ENCODE assay signal across 9 mouse cellular contexts in the genomic region with DNA sequence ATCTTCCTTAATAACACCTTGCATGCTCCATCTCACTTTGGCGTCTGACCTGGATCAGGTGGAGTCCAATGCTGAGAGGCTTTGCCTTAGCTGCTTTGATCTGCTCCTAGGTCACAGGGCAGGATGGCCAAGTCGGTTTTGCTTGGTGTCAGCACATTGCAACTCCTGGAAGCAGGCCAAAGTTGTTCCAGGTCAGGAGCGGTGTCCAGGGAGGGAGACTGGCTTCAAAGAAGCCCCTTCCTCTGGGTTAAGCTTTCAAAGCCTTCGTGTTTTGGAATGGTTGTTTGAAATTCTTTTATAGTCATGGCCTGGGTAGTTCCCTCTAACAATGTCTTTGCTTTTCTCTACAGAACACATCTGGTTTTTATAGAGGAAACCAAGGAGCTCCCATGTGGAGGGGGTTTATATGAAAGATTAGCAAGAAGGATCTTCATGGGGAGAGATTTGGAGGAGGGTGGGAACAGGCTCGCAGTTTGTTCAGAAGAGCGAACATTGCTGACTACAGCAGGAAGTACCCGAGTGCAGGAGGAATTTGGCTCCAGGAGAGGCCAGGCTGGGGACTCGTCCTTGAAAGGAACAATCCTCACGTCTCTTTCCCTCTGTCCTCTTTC. TPM values are rescaled to one million over a fixed set of nuclear protein-coding genes. Genes with fewer than 3 reads are reported as not detected.
A peak's percentile ranks its signal among the peaks of the same experiment; 100 is the strongest.
DNase-seq lines count a peak whose midpoint lies in the region; ATAC-seq lines count a peak whose summit lies in the region.
"Had no signal": no experiment of that assay in that cellular context is flagged by ENCODE, and none has a peak within 500 bp of the region (broad histone marks: within the 10 kb centered on the region; RNA-seq: fewer than 3 reads in every experiment).

No protein-coding gene starts in this region.

- peak; percentile 45; the same call in 1 of the 2 replicates for ATAC-seq in liver, embryonic 15.5 days (ENCODE audit: insufficient read depth)
- ATAC-seq in liver, embryonic 11.5 days (replicated peaks; ENCODE audit: low FRiP score), result no peak
- ATAC-seq in embryonic facial prominence, embryonic 11.5 days (replicated peaks; ENCODE audit: insufficient number of reproducible peaks, low FRiP score, low TSS enrichment, low read depth), result peak; percentile 85
- peak; percentile 31; the same call in 1 of the 2 replicates for ATAC-seq in neural tube, embryonic 14.5 days (ENCODE audit: low read depth)

- no peaks in the 10 kb centered on the region for H3K36me3 ChIP-seq in liver, embryonic 15.5 days (replicated peaks)
- H3K36me3 ChIP-seq in liver, embryonic 11.5 days (ENCODE audit: control insufficient read depth, insufficient read depth, low read length), result no peaks in the 10 kb centered on the region
- no peaks in the 10 kb centered on the region for H3K36me3 ChIP-seq in embryonic facial prominence, embryonic 11.5 days (replicated peaks; ENCODE audit: control insufficient read depth, insufficient read depth, low read depth, low read length)
- H3K36me3 ChIP-seq in neural tube, embryonic 14.5 days (ENCODE audit: control insufficient read depth, insufficient read depth, low read length), result no peaks in the 10 kb centered on the region

- no peak overlapping the region for H3K4me3 ChIP-seq in liver, embryonic 15.5 days (replicated peaks)
- no peak overlapping the region for H3K4me3 ChIP-seq in liver, embryonic 11.5 days (ENCODE audit: low read depth, low read length)
- no peak overlapping the region for H3K4me3 ChIP-seq in embryonic facial prominence, embryonic 11.5 days (ENCODE audit: low read depth, low read length)
- no peak overlapping the region for H3K4me3 ChIP-seq in neural tube, embryonic 14.5 days (ENCODE audit: low read depth, low read length)

- no peaks in the 10 kb centered on the region for H3K27me3 ChIP-seq in liver, embryonic 15.5 days
- no peaks in the 10 kb centered on the region for H3K27me3 ChIP-seq in liver, embryonic 11.5 days (replicated peaks; ENCODE audit: control insufficient read depth, insufficient read depth, low read length)
- no peaks in the 10 kb centered on the region for H3K27me3 ChIP-seq in embryonic facial prominence, embryonic 11.5 days (ENCODE audit: control insufficient read depth, insufficient read depth, low read length)
- H3K27me3 ChIP-seq in neural tube, embryonic 14.5 days (ENCODE audit: control insufficient read depth, insufficient read depth, low read length), result no peaks in the 10 kb centered on the region

- no peaks in the 10 kb centered on the region for H3K9me3 ChIP-seq in liver, embryonic 15.5 days (replicated peaks)
- H3K9me3 ChIP-seq in liver, embryonic 11.5 days (ENCODE audit: control insufficient read depth, low read length), result no peaks in the 10 kb centered on the region; the same call in 1 of the 2 replicates
- no peaks in the 10 kb centered on the region for H3K9me3 ChIP-seq in embryonic facial prominence, embryonic 11.5 days (replicated peaks; ENCODE audit: control insufficient read depth, low read length)
- no peaks in the 10 kb centered on the region for H3K9me3 ChIP-seq in neural tube, embryonic 14.5 days (ENCODE audit: control insufficient read depth, low read length)

- no peak overlapping the region for H3K27ac ChIP-seq in liver, embryonic 15.5 days (replicated peaks)
- H3K27ac ChIP-seq in liver, embryonic 11.5 days (ENCODE audit: low read depth, low read length), result no peak overlapping the region
- peak overlapping the region; percentile 75 for H3K27ac ChIP-seq in embryonic facial prominence, embryonic 11.5 days (replicated peaks; ENCODE audit: low read depth, low read length)
- H3K27ac ChIP-seq in neural tube, embryonic 14.5 days (ENCODE audit: low read depth, low read length), result no peak overlapping the region

- WGBS in liver, embryonic 15.5 days (ENCODE audit: insufficient replicate concordance), result 39% methylated on average over 9 of the region's 9 CpGs
- 48% methylated on average over 9 of the region's 9 CpGs for WGBS in liver, embryonic 11.5 days
- 21% methylated on average over 9 of the region's 9 CpGs for WGBS in embryonic facial prominence, embryonic 11.5 days
- 64% methylated on average over 9 of the region's 9 CpGs for WGBS in neural tube, embryonic 14.5 days

- peaks cover 9% of the 10 kb centered on the region for H3K4me1 ChIP-seq in liver, embryonic 15.5 days (replicated peaks)
- H3K4me1 ChIP-seq in liver, embryonic 11.5 days (replicated peaks; ENCODE audit: control insufficient read depth, insufficient read depth, low read length), result no peaks in the 10 kb centered on the region; the same call in 1 of the 2 replicates
- no peaks in the 10 kb centered on the region for H3K4me1 ChIP-seq in embryonic facial prominence, embryonic 11.5 days (ENCODE audit: control insufficient read depth, insufficient read depth, low read length)
- H3K4me1 ChIP-seq in neural tube, embryonic 14.5 days (ENCODE audit: control insufficient read depth, insufficient read depth, low read length), result no peaks in the 10 kb centered on the region

- no peak for DNase-seq in liver, embryonic 11.5 days (ENCODE audit: low spot score)
- peak; percentile 60 for DNase-seq in embryonic facial prominence, embryonic 11.5 days (ENCODE audit: low spot score)
- DNase-seq in kidney, adult 9 months, result peak; percentile 76
- DNase-seq in left cerebral cortex, adult 8-10 months (ENCODE audit: low spot score in 2 of 2), result no peak
- DNase-seq in spleen, postnatal 36 days (ENCODE audit: low spot score in 2 of 2), result no peak
- DNase-seq: cerebellum, adult 18-20 months; gastrocnemius, postnatal 25 days had no signal

- no peak overlapping the region for H3K9ac ChIP-seq in liver, embryonic 15.5 days
- no peak overlapping the region for H3K9ac ChIP-seq in liver, embryonic 11.5 days (ENCODE audit: low read depth, low read length)
- H3K9ac ChIP-seq in embryonic facial prominence, embryonic 11.5 days (replicated peaks; ENCODE audit: low read length), result peak overlapping the region; percentile 22; the same call in 1 of the 2 replicates
- no peak overlapping the region for H3K9ac ChIP-seq in neural tube, embryonic 14.5 days (replicated peaks; ENCODE audit: low read depth, low read length)

- no peak overlapping the region for H3K4me2 ChIP-seq in liver, embryonic 15.5 days
- H3K4me2 ChIP-seq in liver, embryonic 11.5 days, result no peak overlapping the region; the same call in 1 of the 2 replicates
- H3K4me2 ChIP-seq in embryonic facial prominence, embryonic 11.5 days (ENCODE audit: low read depth, low read length), result no peak overlapping the region
- no peak overlapping the region for H3K4me2 ChIP-seq in neural tube, embryonic 14.5 days (ENCODE audit: low read depth, low read length)

RNA-seq across cellular contexts. Expression of gene Fmo1, which starts 5.4 kb away (rescaled TPM):
- polyA plus RNA-seq in liver, embryonic 15.5 days (2015; fragmentation: Nextera tagmentation; extraction: Ambion mirVana), result 29.4 and 34.5 TPM in 2 replicates
- polyA plus RNA-seq in liver, embryonic 11.5 days (2014; fragmentation: Nextera tagmentation; extraction: Ambion mirVana), result 3.1 and 4.7 TPM in 2 replicates
- 7.8 and 9.1 TPM in 2 replicates for polyA plus RNA-seq in embryonic facial prominence, embryonic 11.5 days (2014; fragmentation: Nextera tagmentation; extraction: Ambion mirVana)
- 9.1 and 21.8 TPM in 2 replicates for polyA plus RNA-seq in neural tube, embryonic 14.5 days (2014; fragmentation: Nextera tagmentation; extraction: Ambion mirVana)
- 10 to 100 TPM; 10.2 to 14.4 (median 11.7) TPM for total RNA-seq in left cerebral cortex, adult 8-10 months (2022)

RNA-seq across cellular contexts. Expression of gene Fmo2, which starts 26.7 kb away (rescaled TPM):
- 0.13 and 0.14 TPM in 2 replicates for polyA plus RNA-seq in liver, embryonic 15.5 days (2015; fragmentation: Nextera tagmentation; extraction: Ambion mirVana)
- not detected in 2 replicates for polyA plus RNA-seq in liver, embryonic 11.5 days (2014; fragmentation: Nextera tagmentation; extraction: Ambion mirVana)
- 0.67 TPM in 1 of 2 replicates, not detected in the other for polyA plus RNA-seq in embryonic facial prominence, embryonic 11.5 days (2014; fragmentation: Nextera tagmentation; extraction: Ambion mirVana)
- 0.58 TPM in 1 of 2 replicates, not detected in the other for polyA plus RNA-seq in neural tube, embryonic 14.5 days (2014; fragmentation: Nextera tagmentation; extraction: Ambion mirVana)
- 10 to 100 TPM in 1 of 4 experiments, 1 to 10 TPM in 3; 4.1 to 10.4 (median 6.6) TPM for total RNA-seq in left cerebral cortex, adult 8-10 months (2022)

RNA-seq across cellular contexts. Expression of gene Fmo4, which starts 58.0 kb away (rescaled TPM):
- 3.3 and 4.1 TPM in 2 replicates for polyA plus RNA-seq in liver, embryonic 15.5 days (2015; fragmentation: Nextera tagmentation; extraction: Ambion mirVana)
- polyA plus RNA-seq in liver, embryonic 11.5 days (2014; fragmentation: Nextera tagmentation; extraction: Ambion mirVana), result 0.34 and 0.58 TPM in 2 replicates
- polyA plus RNA-seq in embryonic facial prominence, embryonic 11.5 days (2014; fragmentation: Nextera tagmentation; extraction: Ambion mirVana), result 0.21 and 0.32 TPM in 2 replicates
- 0.33 TPM in 2 replicates for polyA plus RNA-seq in neural tube, embryonic 14.5 days (2014; fragmentation: Nextera tagmentation; extraction: Ambion mirVana)
- total RNA-seq in left cerebral cortex, adult 8-10 months (2022), result under 1 TPM in 1 of 4 experiments, not detected in 3; 0.26 TPM

Comparison
In these comparisons a context has a peak if more than half of its experiments do, and no peak if none do; other contexts are left out.
1. DNase-seq: peak in embryonic facial prominence, embryonic 11.5 days (single experiment) and kidney, adult 9 months (single experiment); none in liver, embryonic 11.5 days (single experiment), left cerebral cortex, adult 8-10 months (0 of 2) and spleen, postnatal 36 days (0 of 2).